ENCODE assay signal across 7 mouse cellular contexts in genomic region chr11:68897120-68897519, GRCm38 (mm10). TPM values are rescaled to one million over a fixed set of nuclear protein-coding genes. Genes with fewer than 3 reads are reported as not detected.
DNase-seq lines count a peak whose midpoint lies in the region; ATAC-seq and TF ChIP-seq lines count a peak whose summit lies in the region.

No protein-coding gene starts in this region.

- H3K4me2 ChIP-seq in forebrain, embryonic 11.5 days (ENCODE audit: low read depth, low read length, severe bottlenecking), result no peak overlapping the region

- peak; percentile 73 for TF ChIP-seq CTCF in left cerebral cortex, adult 2 months (IDR thresholded peaks at IDR 0.05)

- no peak overlapping the region for H3K9ac ChIP-seq in forebrain, embryonic 11.5 days (ENCODE audit: low read length)

- ATAC-seq in inflammation-experienced regulatory T-cells, adult 6 months, result peak; percentile 49
- ATAC-seq in monocyte, adult 5-6 weeks (replicated peaks; ENCODE audit: insufficient number of reproducible peaks, low FRiP score, low TSS enrichment, poor library complexity, severe bottlenecking), result peak; percentile 57; the same call in 1 of the 2 replicates
- ATAC-seq in forebrain, embryonic 11.5 days (replicated peaks; ENCODE audit: low FRiP score), result no peak

- intact Hi-C loops in left cerebral cortex, adult 2 months (cut with DNase I), result no loop called here
- intact Hi-C loops in left cerebral cortex, postnatal 10 days (cut with DNase I), result no loop called here

- H3K4me1 ChIP-seq in forebrain, embryonic 11.5 days (replicated peaks; ENCODE audit: control insufficient read depth, insufficient read depth, low read length), result 0 out of 2 replicates have a peak, but pooled peaks cover 2% of the 10 kb centered on the region

- H3K9me3 ChIP-seq in forebrain, embryonic 11.5 days (ENCODE audit: control insufficient read depth, low read length), result no peaks in the 10 kb centered on the region

- 51% methylated on average over 4 of the region's 4 CpGs for WGBS in forebrain, embryonic 11.5 days

- no peak overlapping the region for H3K4me3 ChIP-seq in left cerebral cortex, adult 2 months
- H3K4me3 ChIP-seq in forebrain, embryonic 11.5 days (ENCODE audit: low read depth, low read length), result no peak overlapping the region

- H3K27me3 ChIP-seq in forebrain, embryonic 11.5 days (ENCODE audit: control insufficient read depth, insufficient read depth, low read length), result no peaks in the 10 kb centered on the region

- no peak for DNase-seq in left cerebral cortex, adult 2 months (ENCODE audit: extremely low spot score in 1 of 2, low spot score in 2 of 2)
- no peak for DNase-seq in left cerebral cortex, adult 11 months (ENCODE audit: low spot score)
- peak; percentile 75 for DNase-seq in ZHBTc4 (ENCODE audit: low read depth, low spot score)
- DNase-seq in forebrain, embryonic 11.5 days (ENCODE audit: low spot score), result no peak
- no peak for DNase-seq in left cerebral cortex, postnatal 10 days (ENCODE audit: extremely low spot score in 1 of 2, low spot score in 2 of 2)

- H3K36me3 ChIP-seq in forebrain, embryonic 11.5 days (ENCODE audit: control insufficient read depth, insufficient read depth, low read length), result no peaks in the 10 kb centered on the region

- no peak overlapping the region for H3K27ac ChIP-seq in left cerebral cortex, adult 2 months
- H3K27ac ChIP-seq in forebrain, embryonic 11.5 days (ENCODE audit: low read depth, low read length), result no peak overlapping the region

RNA-seq across cellular contexts. Expression of gene Rpl26, which starts 4.3 kb away (rescaled TPM):
- total RNA-seq in left cerebral cortex, adult 2 months (2021), result 100 to 1,000 TPM; 727 to 749 TPM
- polyA plus RNA-seq in inflammation-experienced regulatory T-cells, adult 6 months (2017; shearing (Covaris generic)), result 1,000 to 10,000 TPM; 1,371 to 2,270 (median 2,196) TPM
- total RNA-seq in monocyte, adult 5-6 weeks (2017), result 2,881 to 4,104 TPM (median 3,946 TPM) in 3 replicates
- polyA plus RNA-seq in forebrain, embryonic 11.5 days (2014; fragmentation: Nextera tagmentation; extraction: Ambion mirVana), result 825 and 852 TPM in 2 replicates
- total RNA-seq in left cerebral cortex, postnatal 10 days (2021), result 100 to 1,000 TPM; 701 to 756 TPM

RNA-seq across cellular contexts. Expression of gene Rnf222, which starts 8.8 kb away (rescaled TPM):
- total RNA-seq in left cerebral cortex, adult 2 months (2021), result not detected
- polyA plus RNA-seq in inflammation-experienced regulatory T-cells, adult 6 months (2017; shearing (Covaris generic)), result not detected
- not detected in 3 replicates for total RNA-seq in monocyte, adult 5-6 weeks (2017)
- polyA plus RNA-seq in forebrain, embryonic 11.5 days (2014; fragmentation: Nextera tagmentation; extraction: Ambion mirVana), result not detected in 2 replicates
- total RNA-seq in left cerebral cortex, postnatal 10 days (2021), result not detected

RNA-seq across cellular contexts. Expression of gene Ndel1, which starts 25.5 kb away (rescaled TPM):
- 100 to 1,000 TPM; 108 to 115 TPM for total RNA-seq in left cerebral cortex, adult 2 months (2021)
- 10 to 100 TPM; 30.8 to 36.0 (median 32.1) TPM for polyA plus RNA-seq in inflammation-experienced regulatory T-cells, adult 6 months (2017; shearing (Covaris generic))
- total RNA-seq in monocyte, adult 5-6 weeks (2017), result 152 to 252 TPM (median 234 TPM) in 3 replicates
- 46.9 and 51.2 TPM in 2 replicates for polyA plus RNA-seq in forebrain, embryonic 11.5 days (2014; fragmentation: Nextera tagmentation; extraction: Ambion mirVana)
- 10 to 100 TPM; 91.6 to 95.6 TPM for total RNA-seq in left cerebral cortex, postnatal 10 days (2021)

RNA-seq across cellular contexts. Expression of gene Odf4, which starts 29.8 kb away (rescaled TPM):
- total RNA-seq in left cerebral cortex, adult 2 months (2021), result under 1 TPM; 0.44 to 0.95 TPM
- not detected for polyA plus RNA-seq in inflammation-experienced regulatory T-cells, adult 6 months (2017; shearing (Covaris generic))
- total RNA-seq in monocyte, adult 5-6 weeks (2017), result not detected in 3 replicates
- not detected in 2 replicates for polyA plus RNA-seq in forebrain, embryonic 11.5 days (2014; fragmentation: Nextera tagmentation; extraction: Ambion mirVana)
- 1 to 10 TPM in 1 of 2 experiments, under 1 TPM in 1; 0.73 to 1.2 TPM for total RNA-seq in left cerebral cortex, postnatal 10 days (2021)
